Mouse (Mus musculus) hindbrain, postnatal 0 days (tissue): ENCODE measurements around the gene Usp32. TPM values are rescaled to one million over a fixed set of nuclear protein-coding genes. Genes with fewer than 3 reads are reported as not detected.

Source experiments
- ATAC-seq: fragments of 200-750 bp; cut with Nextera tagmentation; 2 replicates; pipeline ENCODE4 v1.8.0; 2017; ENCODE audit warnings: mild to moderate bottlenecking, moderate TSS enrichment, moderate library complexity
- DNase-seq: peaks from one replicate; pipeline ENCODE4 v3.0.0-alpha.2; 2015; ENCODE audit warnings: low spot score
- H3K27ac ChIP-seq: fragments of 300-500 bp; sonication (generic); 2 replicates; pipeline ENCODE4 v1.5.1; 2014; ENCODE audit warnings: mild to moderate bottlenecking
- H3K27me3 ChIP-seq: fragments of 300-500 bp; sonication (generic); 2 replicates; pipeline ENCODE4 v1.6.1; 2014; ENCODE audit warnings: low read length, mixed read lengths; ENCODE audit not compliant: insufficient read depth
- H3K36me3 ChIP-seq: fragments of 300-500 bp; sonication (generic); 2 replicates; pipeline ENCODE4 v1.6.1; 2014; ENCODE audit warnings: low read length, mixed read lengths; ENCODE audit not compliant: insufficient read depth
- H3K4me1 ChIP-seq: fragments of 300-500 bp; sonication (generic); 2 replicates; pipeline ENCODE4 v1.6.1; 2014; ENCODE audit warnings: antibody characterized with exemption, low read length, mixed read lengths; ENCODE audit not compliant: insufficient read depth
- H3K4me2 ChIP-seq: fragments of 300-500 bp; sonication (generic); 2 replicates; pipeline ENCODE4 v1.6.1; 2014; ENCODE audit warnings: low read depth, mild to moderate bottlenecking, low read length, moderate library complexity, mixed read lengths
- H3K4me3 ChIP-seq: fragments of 300-500 bp; sonication (generic); 2 replicates; pipeline ENCODE4 v1.5.1; 2014; ENCODE audit warnings: low read length
- H3K9ac ChIP-seq: fragments of 300-500 bp; sonication (generic); replicated peaks from 2 replicates; pipeline ENCODE4 v1.6.1; 2014; ENCODE audit warnings: mild to moderate bottlenecking, low read length, moderate library complexity, mixed read lengths
- H3K9me3 ChIP-seq: fragments of 300-500 bp; sonication (generic); 2 replicates; pipeline ENCODE4 v1.6.1; 2016; ENCODE audit warnings: low read length, mixed read lengths
- CTCF ChIP-seq: IDR thresholded peaks from 2 replicates; pipeline ENCODE4 v1.5.1; 2016; ENCODE audit warnings: antibody characterized with exemption, control low read depth, low read depth
- WGBS: fragments of 180-500 bp; shearing (Covaris S2); extraction: QIAGEN DNeasy Blood & Tissue Kit; methylation state at CpG from one replicate; pipeline ENCODE4 v1.1.7; 2014; 5-methylcytosine and 5-hydroxymethylcytosine counted together
- polyA plus RNA-seq: library from polyadenylated mRNA; unstranded; fragments of >200 nt; fragmentation: Nextera tagmentation; extraction: Ambion mirVana; gene quantifications from 2 replicates; pipeline ENCODE4 v1.2.1, GENCODE M21; 2015
- total RNA-seq: library from RNA; depleted of rRNA; stranded (reverse); fragments of >200 nt; gene quantifications from 2 replicates; pipeline ENCODE4 v1.2.3, GENCODE M21; 2014

Usp32 gene
- total and polyA plus RNA-seq, 2 experiments from 2014 or later = 10.0 to 33.3 TPM

GRCm38 (mm10) chr11:84973661-84974060 lies 166.3 kb downstream of the Usp32 start:
- TF ChIP-seq CTCF = no peak
- Histone ChIP-seq H3K36me3 (no peaks in the 10 kb centered on the region), H3K4me2 (no peak overlapping the region), H3K4me3 (no peak overlapping the region), H3K9ac (no peak overlapping the region), H3K9me3 (no peaks in the 10 kb centered on the region), H3K27ac (no peak overlapping the region), H3K4me1 (no peaks in the 10 kb centered on the region), H3K27me3 (no peaks in the 10 kb centered on the region)
- ATAC-seq (no peak), DNase-seq (no peak)
- WGBS = 54% methylated on average over 5 of the region's 5 CpGs

- H3K9ac ChIP-seq = no peak overlapping the region
- H3K27ac ChIP-seq = no peak overlapping the region
- ATAC-seq (no peak), DNase-seq (no peak)
- WGBS = 70% methylated on average over 3 of the region's 3 CpGs
- H3K4me3 ChIP-seq = no peak overlapping the region
- H3K36me3 ChIP-seq = no peaks in the 10 kb centered on the region
- H3K9me3 ChIP-seq = no peaks in the 10 kb centered on the region
- H3K4me1 ChIP-seq = peaks cover 7% of the 10 kb centered on the region; the same call in 1 of the 2 replicates
- no peak overlapping the region for H3K4me2 ChIP-seq
- TF ChIP-seq CTCF = no peak
- H3K27me3 ChIP-seq = no peaks in the 10 kb centered on the region
Observed at GRCm38 (mm10) chr11:84972067-84972466, 167.9 kb downstream of the Usp32 start.

GRCm38 (mm10) chr11:84968775-84969174 lies 171.2 kb downstream of the Usp32 start:
- no peaks in the 10 kb centered on the region for H3K9me3 ChIP-seq
- H3K4me1 ChIP-seq = peaks cover 10% of the 10 kb centered on the region; the same call in 1 of the 2 replicates
- no peaks in the 10 kb centered on the region for H3K36me3 ChIP-seq
- DNase-seq (no peak), ATAC-seq (no peak)
- H3K27me3 ChIP-seq = no peaks in the 10 kb centered on the region
- WGBS = 54% methylated on average over 6 of the region's 6 CpGs
- H3K4me2 ChIP-seq = no peak overlapping the region
- no peak for TF ChIP-seq CTCF
- H3K27ac ChIP-seq = 0 out of 2 replicates have a peak overlapping the region, but pooled peaks have one; percentile 7
- H3K9ac ChIP-seq = no peak overlapping the region
- no peak overlapping the region for H3K4me3 ChIP-seq

GRCm38 (mm10) chr11:84968309-84968708 lies 171.7 kb downstream of the Usp32 start:
- no peak overlapping the region for H3K9ac ChIP-seq
- TF ChIP-seq CTCF = no peak
- H3K27ac ChIP-seq = no peak overlapping the region
- no peak overlapping the region for H3K4me3 ChIP-seq
- no peak overlapping the region for H3K4me2 ChIP-seq
- peaks cover 10% of the 10 kb centered on the region; the same call in 1 of the 2 replicates for H3K4me1 ChIP-seq
- ATAC-seq (no peak), DNase-seq (no peak)
- H3K27me3 ChIP-seq = no peaks in the 10 kb centered on the region
- no peaks in the 10 kb centered on the region for H3K36me3 ChIP-seq
- 75% methylated on average over 4 of the region's 4 CpGs for WGBS
- no peaks in the 10 kb centered on the region for H3K9me3 ChIP-seq

- Histone ChIP-seq H3K4me2 (no peak overlapping the region), H3K27me3 (no peaks in the 10 kb centered on the region), H3K27ac (no peak overlapping the region), H3K36me3 (no peaks in the 10 kb centered on the region), H3K4me1 (peaks cover 10% of the 10 kb centered on the region; the same call in 1 of the 2 replicates), H3K4me3 (no peak overlapping the region), H3K9me3 (no peaks in the 10 kb centered on the region), H3K9ac (no peak overlapping the region)
- TF ChIP-seq CTCF = no peak
- DNase-seq (peak; percentile 33), ATAC-seq (peak; percentile 75)
- WGBS = 13% methylated on average over 5 of the region's 5 CpGs
Observed at GRCm38 (mm10) chr11:84967113-84967512, 172.8 kb downstream of the Usp32 start.

- no peak for DNase-seq
- 0 out of 2 replicates have a peak, but pooled peaks have one; percentile 38 for ATAC-seq
- H3K9ac ChIP-seq = no peak overlapping the region
- WGBS = 67% methylated on average over 4 of the region's 4 CpGs
- no peak overlapping the region for H3K4me3 ChIP-seq
- no peaks in the 10 kb centered on the region for H3K27me3 ChIP-seq
- no peaks in the 10 kb centered on the region for H3K36me3 ChIP-seq
- peaks cover 10% of the 10 kb centered on the region; the same call in 1 of the 2 replicates for H3K4me1 ChIP-seq
- no peak for TF ChIP-seq CTCF
- H3K4me2 ChIP-seq = no peak overlapping the region
- no peaks in the 10 kb centered on the region for H3K9me3 ChIP-seq
- no peak overlapping the region for H3K27ac ChIP-seq
Observed at GRCm38 (mm10) chr11:84966696-84967095, 173.3 kb downstream of the Usp32 start.

- no peaks in the 10 kb centered on the region for H3K27me3 ChIP-seq
- no peaks in the 10 kb centered on the region for H3K9me3 ChIP-seq
- no peak overlapping the region for H3K4me2 ChIP-seq
- no peaks in the 10 kb centered on the region for H3K36me3 ChIP-seq
- ATAC-seq (no peak), DNase-seq (no peak)
- 85% methylated on average over 3 of the region's 3 CpGs for whole genome bisulfite sequencing
- H3K4me1 ChIP-seq = peaks cover 10% of the 10 kb centered on the region; the same call in 1 of the 2 replicates
- no peak overlapping the region for H3K27ac ChIP-seq
- no peak overlapping the region for H3K9ac ChIP-seq
- no peak overlapping the region for H3K4me3 ChIP-seq
- no peak for TF ChIP-seq CTCF
Observed at GRCm38 (mm10) chr11:84963556-84963955, 176.4 kb downstream of the Usp32 start.
